Mouse (Mus musculus) cerebellum, adult (tissue): ENCODE measurements around the gene Sh3rf1.

Source experiments
- ATAC-seq: cut with Nextera tagmentation; 2 replicates; pipeline ENCODE4 v1.9.2; 2017; ENCODE audit warnings: mild to moderate bottlenecking, moderate library complexity, mixed read lengths; ENCODE audit not compliant: insufficient number of reproducible peaks, low FRiP score, low TSS enrichment

The Sh3rf1 gene

DNA sequence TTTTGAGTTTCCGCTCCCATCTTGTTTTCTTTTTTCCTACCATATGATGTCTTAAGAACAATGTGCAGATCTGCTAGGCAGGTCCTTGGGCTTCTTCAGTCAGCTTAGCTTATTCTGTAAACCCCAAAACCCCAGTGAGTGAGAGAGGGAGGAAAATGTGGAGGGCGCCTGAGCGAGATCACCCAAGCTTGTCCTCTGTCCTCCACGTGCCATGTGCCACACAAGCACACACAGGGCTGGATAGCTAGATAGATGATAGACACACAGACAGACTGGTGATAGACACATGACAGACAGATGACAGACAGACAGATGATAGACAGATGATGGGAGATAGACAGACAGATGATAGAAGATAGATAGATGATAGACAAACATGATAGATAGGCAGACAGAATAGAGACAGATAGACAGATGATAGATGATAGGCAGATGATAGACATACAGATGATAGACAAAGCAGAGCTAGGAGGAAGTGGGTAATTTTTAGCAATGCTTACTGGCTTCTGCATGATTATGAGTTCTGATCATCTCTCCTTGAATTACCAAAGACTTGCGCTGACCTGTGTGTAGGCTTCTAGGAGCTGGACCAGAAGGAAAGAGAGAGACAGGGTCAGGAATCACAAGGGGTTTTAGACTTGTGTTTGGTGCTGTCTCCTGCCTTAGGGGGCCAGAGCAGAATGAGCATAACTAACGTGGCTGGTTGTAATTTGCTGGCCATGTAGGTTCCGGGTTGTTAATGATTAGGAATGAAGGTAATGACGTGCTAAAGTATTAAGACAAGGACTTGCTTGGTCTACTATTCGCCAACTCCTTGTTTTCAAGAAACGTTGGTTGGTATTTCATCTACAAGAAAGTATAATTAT, 58.9 kb downstream of the Sh3rf1 start:
- ATAC-seq, result no peak

DNA sequence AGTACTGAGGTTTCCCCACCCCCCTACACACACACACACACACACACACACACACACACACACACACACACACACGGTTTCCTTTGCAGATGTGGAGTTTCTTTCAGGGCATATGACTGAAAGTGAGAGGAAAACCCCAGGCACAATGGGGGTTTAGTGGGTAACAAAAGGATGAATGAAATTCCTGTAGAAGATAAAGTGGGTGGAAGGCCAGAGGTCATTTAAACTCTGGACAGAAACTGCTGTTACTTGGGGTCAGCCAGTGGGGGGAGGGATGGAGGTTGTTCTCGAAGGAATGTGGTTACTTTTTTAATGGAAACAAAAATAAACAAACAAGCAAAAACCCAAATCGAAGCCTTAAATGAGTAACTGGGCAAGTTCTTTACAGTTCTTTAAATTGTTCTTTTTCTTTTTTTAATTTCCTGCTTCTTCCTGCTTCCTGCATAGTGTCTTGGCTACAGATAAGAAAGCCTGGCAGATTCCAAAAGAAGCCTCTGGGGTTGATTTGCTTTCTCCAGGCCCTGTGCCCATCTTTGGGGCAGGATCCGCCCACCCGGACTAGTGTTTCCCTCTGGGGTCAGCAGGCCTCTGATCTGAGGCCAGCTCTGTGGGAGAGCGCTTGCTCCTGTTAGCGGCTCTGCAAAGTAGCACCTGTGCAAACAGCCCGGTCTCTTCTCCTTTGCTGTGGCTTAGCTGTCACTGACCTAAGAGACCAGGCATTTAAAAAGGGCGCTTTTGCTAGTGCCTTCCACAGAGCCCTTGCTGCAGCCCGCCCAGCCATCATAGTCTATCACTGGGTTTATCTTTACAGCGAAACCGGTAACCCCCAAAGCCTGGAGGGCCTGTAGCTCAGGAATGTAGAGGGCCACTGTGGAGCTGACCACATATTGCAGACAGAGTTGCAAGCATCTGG, 59.8 kb downstream of the Sh3rf1 start:
- ATAC-seq, result no peak

DNA sequence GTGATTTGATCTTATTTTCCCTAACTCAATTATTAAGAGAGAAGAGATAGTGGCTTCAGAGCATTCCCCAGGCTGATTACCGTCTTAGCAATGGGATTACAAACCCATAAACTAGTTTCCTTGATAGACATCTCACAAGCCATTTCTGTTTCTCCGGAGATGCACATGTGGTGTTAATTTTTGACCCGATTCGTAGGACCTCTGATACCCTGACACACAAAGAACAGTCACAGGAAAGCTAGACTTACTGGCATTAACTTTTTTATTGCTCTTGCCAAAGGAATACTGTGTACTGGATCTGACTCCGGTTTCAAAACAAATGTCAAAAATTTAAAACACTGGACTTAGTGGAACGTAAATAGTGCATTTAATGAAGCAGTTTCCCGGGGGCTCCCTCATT, 62.2 kb downstream of the Sh3rf1 start:
- ATAC-seq, result no peak

DNA sequence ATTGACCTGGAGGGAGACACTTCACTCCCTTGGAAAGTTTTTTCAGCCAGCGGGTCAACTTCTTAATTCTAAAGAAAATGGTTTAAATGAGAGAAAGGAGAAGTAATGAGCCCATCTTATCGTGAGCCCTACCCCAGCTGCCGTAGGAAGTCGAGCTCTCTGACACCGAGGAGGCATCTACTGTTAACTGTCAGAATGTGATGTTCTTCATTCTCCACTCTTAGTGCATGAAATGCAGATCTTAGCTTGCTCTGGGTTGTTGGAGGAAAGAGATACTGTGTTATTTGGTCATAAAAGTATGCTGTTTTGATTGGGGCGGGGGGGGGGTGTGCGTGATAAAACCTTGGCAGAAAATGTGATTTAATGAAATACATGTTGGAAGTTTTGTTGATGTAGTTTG, 62.7 kb downstream of the Sh3rf1 start:
- ATAC-seq, result no peak

DNA sequence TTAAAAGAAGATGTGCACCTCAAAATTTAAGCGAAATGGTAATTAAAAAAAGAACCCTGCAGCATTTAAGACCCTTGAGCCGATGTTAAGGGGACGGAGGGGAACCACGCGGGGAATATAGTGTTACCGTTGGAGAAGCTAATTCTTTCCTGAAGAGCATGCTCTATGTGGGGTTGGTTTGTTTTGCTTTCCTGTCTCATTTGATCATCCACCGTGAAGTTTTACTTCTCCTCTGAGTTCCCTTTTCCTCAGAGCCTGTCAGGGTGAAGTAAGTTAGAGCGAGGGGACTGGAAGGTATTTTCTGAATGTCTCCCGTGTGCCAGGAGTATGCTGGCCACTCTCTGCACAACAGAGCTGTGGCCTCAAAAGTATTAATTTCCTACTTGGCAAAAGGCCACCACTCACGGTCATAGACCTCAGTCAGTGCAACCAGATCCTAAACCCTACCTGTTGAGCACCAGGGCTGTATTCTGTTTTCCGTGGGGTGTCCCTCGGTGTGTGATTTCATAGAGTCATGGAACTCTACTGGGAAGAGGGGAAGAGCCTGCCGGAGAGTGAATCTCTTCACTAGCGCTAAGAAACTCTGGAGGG, 63.2 kb downstream of the Sh3rf1 start:
- no peak for ATAC-seq

DNA sequence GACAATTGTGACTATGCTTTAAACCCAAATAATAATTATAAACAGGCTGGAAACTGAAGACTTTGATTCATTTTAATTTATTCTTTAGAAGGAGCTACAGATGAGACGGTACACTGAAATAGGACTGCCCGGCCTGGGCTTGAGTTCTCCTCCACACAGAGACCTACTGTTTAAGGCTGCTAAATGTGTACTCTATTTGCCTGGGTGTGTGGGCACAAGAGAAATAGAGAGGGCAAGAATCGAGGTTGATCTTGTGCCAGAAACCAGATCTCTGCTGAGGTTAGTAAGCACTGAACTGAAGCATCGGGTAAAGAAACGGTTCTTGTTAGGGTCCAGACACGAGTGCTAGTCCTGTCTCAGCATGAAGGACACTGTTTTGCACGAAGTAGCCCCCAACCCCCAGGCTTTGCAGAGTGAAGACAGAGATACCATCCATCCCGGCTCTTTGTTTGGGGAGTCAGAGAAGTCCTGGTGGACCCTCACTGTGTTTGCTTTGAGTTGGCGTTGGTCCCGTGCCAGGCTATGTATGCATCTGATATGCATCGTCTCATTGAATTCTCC, 64.4 kb downstream of the Sh3rf1 start:
- ATAC-seq, result no peak

DNA sequence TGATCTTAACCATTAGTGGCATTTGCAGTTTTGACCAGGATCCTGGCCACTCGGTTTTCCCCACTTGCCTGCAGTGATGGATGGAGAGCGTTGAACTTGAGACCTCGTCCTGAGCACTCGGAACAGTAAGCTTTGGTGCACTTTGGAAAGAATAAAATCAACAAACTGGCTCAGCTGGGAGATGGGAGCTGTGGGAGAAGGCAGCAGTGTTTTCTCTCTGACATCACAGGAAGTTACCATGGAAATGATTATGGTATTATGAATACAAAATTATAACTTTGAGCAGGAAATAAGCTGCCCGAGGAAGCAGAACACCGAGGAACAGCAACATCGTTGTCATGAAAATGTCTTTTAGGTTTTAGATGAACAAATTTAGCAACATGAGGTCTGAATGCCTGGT, 65.0 kb downstream of the Sh3rf1 start:
- no peak for ATAC-seq

DNA sequence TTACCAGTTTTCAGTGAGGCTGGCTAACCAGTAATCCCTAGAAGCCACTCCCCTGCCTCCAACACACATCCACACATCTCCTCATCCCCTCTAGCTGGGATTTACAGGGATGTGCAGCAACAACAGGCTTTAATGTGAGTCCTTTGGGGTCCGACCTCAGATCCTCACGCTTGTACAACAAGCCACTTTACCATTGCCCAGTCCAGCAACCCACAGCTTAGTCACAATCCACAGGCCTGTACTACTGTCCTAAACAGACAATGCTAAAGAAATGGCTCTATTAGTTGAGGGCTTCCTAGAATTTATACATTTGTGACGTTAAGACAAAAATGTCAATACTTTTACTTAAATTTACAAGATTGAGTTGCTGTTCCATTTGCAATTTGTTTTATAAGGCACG, 71.4 kb downstream of the Sh3rf1 start:
- no peak for ATAC-seq

DNA sequence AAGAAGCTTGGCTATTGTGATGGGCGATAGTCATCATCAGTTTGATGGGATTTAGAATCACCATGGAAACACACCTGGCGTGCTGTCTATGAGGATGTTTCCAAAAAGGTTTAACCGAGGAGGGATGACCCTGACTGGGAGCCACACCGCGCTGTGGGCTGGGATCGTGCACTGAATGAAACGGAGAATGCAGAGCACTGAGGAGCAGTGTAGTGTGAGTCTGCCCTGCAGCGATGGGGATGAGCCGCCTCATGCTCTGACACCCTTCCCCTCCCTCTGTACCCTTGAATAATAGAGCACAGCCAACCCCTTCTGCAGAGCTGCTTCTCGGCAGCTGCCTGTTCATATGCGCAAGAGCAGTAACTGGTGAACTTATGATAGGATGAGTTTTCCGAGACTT, 71.8 kb downstream of the Sh3rf1 start:
- no peak for ATAC-seq

DNA sequence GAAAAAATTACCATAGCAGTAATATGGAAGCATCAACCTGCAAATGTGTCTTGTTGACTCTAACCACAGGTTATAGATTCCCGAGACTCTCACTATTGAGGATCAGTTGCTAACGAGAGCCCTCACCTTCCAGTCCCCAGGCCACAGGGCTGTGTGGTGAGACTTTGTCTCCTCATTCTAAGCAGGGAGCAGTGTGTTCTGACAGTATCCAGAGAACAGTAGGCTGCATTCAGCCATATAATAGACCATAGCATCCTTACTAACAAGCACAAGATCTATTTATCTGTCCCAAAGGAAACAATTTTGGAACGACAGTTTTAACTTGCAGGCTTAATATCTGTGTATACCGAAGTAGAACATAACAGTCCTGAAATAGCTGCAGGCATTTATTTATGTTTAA, 75.2 kb downstream of the Sh3rf1 start:
- no peak for ATAC-seq

DNA sequence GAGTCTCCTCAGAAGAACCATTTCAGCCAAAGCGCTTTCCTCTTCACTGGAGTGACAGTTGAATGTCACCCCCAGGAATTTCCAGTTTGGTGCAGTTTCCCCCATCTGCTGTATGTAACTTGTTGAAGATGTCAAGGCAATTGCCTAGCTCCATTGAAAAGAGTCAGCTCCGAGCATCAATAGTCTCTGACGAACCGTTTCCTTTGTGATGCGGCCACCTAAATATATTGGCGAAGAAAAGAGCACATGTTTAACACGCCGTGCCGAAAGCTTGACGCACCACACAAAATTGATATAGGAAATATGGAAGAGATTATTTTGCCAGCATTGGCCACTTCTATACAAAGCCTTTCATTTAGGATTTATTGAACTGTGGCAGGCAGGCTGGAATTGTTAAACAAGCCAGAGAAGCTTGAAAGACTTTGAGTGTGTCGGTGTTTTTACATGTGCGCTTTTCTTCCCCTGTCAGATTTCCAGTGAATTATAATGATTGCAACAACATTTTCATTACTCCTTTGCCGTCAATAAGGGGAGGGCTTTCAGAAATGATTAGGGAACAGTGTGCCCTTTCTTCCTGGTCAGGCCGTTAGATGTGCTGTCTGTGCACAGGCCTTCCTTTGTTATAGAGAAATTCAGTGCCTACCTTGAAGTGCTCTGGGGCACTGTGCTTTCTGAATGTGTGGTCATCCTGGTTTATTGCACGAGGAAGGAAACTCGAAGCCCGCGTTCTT, 77.8 kb downstream of the Sh3rf1 start:
- ATAC-seq, result no peak

DNA sequence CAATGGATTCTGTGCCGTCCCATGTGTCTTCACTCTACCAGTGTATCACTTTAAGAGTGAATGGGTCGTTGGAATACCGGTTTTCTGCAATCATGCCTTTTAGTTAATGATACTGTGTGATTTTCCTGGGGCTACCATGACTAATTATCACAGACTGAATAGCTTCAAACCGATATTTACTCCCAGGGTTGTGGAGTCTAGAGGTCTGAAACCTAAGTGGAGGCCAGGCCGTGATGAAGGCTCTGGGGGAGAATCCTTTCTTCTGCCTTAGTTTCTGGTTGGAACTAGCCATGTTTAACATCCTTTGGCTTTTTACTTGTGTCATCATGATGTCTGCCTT, 78.3 kb downstream of the Sh3rf1 start:
- ATAC-seq, result no peak

DNA sequence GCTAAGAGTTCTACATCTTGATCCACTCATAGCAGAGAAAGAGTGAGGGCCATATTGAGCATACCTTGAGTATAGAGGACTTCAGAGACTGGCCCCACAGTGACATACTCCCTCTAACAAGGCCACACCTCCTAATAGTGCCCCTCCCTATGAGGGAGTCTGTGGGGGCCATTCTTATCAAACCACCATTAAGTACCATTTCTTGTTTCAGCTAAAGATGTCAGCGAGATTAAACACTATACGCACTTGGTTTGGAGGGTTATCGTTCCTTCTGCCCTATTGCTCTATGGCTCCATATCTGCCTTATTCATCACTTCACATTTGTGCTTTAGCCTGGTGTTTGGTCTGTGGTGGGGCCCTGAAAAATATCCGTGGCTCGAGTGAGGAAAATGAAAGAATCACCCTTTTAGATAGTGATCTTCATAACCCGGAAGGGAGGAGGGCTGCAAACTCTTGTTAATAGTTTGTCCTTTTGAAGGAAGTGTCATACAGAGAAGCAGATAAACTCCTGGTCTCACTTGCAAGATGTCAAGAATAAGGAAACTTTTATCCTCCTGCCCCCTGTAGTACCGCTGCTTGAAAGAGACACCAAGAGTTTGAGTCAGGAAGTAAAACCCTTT, 81.9 kb downstream of the Sh3rf1 start:
- ATAC-seq, result no peak

DNA sequence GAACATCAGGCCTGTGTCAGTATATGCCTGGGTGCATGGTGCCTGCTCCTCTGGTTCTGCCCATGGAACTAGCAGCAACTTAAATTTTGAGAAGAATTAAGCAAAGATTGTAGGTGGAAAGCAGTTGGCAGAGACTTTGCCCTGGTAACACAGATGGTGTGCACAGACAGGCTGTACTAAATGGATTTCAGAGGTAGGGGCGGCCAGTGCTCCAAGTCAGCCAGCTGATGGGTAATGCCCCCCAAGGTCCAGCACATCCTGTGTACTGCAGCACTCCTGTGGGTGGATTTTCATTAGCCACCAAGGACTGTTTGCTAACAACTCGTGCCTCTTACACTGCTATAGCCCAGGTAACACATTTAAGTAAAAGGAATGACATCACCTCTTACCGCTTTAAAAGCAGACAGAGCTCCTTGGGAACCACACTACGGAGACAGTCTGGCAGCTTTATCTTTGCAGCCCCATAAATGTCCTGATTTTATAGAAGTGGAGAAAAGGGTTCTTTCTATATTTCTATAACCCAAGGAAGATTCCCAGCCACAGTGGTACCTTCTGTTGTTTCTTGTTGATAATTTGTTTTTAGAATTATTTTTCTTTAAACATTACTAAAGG, 82.9 kb downstream of the Sh3rf1 start:
- ATAC-seq, result no peak

DNA sequence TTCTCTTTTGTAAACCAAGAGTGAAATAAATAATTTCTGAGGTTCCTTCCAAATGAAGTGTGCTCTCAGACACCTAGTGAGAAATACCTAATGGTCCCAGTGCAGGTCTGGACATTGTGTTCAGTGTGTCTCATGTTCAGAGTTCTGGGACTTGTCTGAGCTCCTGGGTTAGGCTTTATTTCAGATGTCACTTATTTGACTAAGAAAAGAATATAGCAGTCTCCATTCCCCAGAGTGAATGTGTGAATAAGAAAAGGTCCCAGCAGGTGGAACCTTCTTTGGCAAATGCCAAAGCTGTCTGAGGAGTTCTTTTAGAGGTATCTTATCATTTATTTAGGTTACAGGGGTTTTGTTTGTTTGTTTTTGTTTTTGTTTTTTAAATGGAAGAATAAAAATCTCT, 85.2 kb downstream of the Sh3rf1 start:
- ATAC-seq, result no peak

DNA sequence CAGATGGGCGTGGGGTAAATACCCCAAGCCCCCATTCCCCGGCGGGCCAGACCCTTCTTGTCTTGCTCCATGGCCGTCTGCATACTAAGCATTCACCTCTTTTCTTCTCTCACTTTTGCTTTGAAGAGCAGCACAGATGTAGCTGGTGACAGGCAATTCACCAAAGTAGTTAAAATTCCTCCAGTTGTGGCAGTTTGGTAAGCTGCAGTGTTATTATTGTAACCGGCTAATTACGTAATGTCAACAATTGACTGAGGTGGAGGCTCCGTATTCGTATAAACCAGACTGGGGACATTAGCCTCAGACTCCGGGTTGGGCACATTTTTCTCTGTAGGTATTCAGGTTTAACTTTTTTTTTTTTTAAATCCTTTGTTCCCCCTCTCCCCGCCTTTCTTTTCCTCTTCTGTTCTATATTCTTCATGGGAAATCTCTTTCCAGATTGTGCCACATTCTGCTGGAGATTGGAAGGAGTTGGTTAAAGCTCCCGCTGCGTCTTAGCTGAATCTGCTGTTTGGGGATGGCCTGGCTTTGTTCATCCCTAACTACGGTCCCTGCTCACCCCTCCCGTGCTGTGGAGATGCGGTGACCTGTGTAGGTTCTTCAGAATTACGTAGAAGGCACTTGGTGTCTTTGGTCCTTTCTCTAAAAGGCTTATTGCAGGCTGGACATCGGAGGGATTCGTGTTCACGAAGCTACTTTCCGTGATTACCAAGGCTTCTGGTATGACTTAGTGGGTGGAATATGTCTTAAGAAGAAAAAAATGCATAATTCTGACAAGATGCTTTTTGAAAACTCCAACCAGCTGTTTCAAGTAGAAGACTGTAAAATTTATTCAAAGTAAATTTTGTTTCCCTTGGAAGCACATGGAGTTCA, 86.1 kb downstream of the Sh3rf1 start:
- no peak for ATAC-seq

DNA sequence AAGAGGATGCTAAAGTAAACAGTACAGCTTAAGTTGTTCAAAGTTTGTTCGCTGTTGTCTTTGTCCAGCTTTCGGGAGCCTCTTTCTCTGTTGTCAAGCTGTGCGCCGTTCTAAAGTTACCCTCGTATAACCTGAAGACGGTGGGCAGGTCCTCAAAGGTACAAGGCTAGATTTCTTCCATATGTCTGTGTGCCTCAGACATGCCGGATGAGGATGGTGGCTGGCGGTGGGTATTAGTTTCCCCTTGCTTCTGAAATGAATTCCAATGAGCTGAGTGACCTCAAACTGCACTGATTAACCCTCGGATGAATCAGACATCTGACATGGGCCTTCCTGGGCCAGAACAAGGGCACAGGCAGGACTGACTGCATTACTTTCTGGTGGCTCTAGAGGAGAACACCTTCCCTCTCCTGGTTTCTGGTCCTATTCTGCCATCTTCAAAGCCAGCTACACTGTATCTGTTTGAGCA, 86.8 kb downstream of the Sh3rf1 start:
- ATAC-seq, result no peak; the same call in 1 of the 2 replicates

DNA sequence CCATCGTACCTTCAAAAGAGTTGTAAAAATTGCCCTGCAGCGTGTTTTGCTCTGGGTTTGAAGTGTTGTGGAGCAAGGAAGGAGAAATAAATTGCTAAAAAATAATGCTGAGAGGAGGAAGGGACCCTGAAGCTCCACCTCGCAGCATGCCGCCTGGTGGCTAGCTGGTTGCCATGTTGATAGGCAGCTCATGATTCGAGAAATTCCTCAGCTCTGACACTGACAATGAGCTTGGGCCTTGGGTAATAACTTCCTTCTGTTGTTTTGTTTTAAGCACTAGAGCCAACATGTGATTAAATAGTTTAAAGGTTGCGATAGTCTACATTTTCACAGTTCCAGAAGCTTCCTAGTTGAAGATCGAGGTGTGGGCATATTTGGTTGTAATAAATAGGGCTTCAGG, 89.3 kb downstream of the Sh3rf1 start:
- no peak for ATAC-seq
